Mouse (Mus musculus) heart, postnatal 4 days (tissue): ENCODE measurements around the gene Tmem143. TPM values are rescaled to one million over a fixed set of nuclear protein-coding genes. Genes with fewer than 3 reads are reported as not detected.
"Not testable (repeated sequence)": the region's sequence is repeated elsewhere in the genome, so short reads cannot be mapped to it uniquely, and the experiment has no call there.

Source experiments
- DNase-seq: peaks from one replicate; pipeline ENCODE4 v3.0.0; 2021
- total RNA-seq, 2 experiments: library from RNA; stranded (reverse); gene quantifications; 2 replicates each; pipeline ENCODE4 v1.2.3; 2021

Gene Tmem143
- total RNA-seq, 2 experiments from 2014 or later, result 36.9 to 43.9 TPM

GRCm38 (mm10) chr7:45887246-45887645, 9.5 kb upstream of the Tmem143 start:
- no peak for DNase-seq

DNA sequence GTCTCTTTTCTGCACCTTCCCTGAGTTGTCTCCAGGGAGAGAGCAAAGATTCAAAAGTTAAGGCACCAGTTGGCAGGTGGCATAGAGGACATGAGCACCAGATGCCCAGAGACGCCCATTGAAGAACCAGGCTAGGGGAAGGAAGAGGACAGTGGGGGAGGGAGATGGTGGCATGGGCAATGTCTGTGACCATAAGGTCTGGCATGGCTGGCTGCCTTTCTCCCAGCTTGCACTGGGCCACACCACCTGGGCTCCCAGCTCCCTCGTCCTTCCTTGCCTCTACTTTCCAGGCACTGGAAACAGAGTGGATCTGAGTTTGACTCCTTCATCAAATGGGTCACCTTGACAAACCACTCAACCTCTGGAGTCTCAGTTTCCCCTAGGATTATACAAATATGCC, 4.1 kb upstream of the Tmem143 start:
- DNase-seq, result no peak

GRCm38 (mm10) chr7:45895931-45896516, 717 bp upstream of the Tmem143 start:
- DNase-seq, result no peak

DNA sequence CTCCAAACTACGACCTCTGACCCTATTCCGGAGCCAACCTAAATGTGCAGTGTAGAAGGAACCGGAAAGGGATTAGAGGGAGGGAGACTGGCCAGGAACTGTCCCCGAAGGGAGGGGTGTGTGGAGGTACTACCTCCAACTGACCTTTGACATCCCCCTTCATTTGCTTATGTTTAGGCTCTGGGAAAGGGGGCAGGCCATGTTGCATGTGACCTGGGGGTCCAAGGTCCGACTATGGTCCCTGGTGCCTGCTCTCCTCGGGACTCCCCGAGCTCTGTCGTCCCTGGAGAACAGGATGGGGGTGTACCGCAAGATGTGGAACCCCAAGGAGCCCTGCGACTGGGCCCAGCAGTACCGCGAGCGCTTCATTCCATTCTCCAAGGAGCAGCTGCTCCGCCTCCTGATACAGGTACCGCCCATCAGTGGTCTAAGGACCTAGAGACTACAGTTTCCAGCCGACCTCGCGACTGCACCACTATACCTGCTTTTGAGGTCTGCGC, 567 bp downstream of the Tmem143 start:
- peak; percentile 53 for DNase-seq

- not testable (repeated sequence) for DNase-seq
Measured at GRCm38 (mm10) chr7:45898125-45898524, 1.4 kb downstream of the Tmem143 start.

- peak; percentile 18 for DNase-seq
Measured at GRCm38 (mm10) chr7:45901562-45901961, 4.8 kb downstream of the Tmem143 start.

DNA sequence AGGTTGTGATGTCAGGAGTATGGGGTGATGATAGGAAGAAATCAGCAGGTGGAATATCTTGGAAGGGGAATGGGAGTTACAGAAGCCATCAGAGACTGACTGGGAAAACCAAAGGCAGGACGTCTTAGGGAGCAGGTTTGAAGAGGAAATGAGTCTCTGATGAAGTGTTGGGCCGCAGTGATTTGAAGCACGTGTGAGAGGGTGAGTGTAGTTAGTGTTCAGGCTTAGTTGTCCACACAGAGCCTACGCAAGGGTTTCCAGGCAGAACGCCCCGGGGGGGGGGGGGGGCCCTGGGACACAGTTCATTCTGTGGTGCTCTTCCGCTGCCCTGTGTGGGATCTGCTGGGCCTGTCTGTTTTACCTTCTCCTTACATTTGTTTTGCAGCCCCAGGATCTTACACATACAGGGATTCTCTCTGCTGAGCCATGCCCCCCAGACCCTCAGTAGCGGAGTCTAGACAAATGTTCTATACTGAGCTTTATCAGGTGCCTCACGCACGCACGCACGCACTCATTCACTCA, 5.8 kb downstream of the Tmem143 start:
- DNase-seq, result no peak

- no peak for DNase-seq
Measured at GRCm38 (mm10) chr7:45906622-45907021, 9.9 kb downstream of the Tmem143 start.

DNA sequence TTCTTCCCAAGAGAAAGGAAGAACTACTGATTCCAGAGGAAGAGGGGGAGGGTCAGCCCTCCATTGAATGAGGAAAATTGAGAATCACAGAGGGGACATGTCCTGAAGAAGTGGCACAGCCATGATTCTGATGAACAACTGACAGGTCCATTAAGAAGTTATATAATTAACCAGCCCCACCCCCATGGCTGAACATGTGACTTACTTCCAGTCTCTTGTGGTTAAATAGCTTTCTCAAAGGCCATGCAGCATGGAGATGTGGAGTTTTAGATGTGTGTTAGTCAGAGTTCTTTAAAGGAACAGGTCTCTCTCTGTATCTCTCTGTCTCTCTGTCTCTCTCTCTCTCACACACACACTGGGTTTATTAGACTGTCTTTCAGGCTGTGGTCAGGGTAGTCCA, 11.6 kb downstream of the Tmem143 start:
- DNase-seq, result no peak

DNA sequence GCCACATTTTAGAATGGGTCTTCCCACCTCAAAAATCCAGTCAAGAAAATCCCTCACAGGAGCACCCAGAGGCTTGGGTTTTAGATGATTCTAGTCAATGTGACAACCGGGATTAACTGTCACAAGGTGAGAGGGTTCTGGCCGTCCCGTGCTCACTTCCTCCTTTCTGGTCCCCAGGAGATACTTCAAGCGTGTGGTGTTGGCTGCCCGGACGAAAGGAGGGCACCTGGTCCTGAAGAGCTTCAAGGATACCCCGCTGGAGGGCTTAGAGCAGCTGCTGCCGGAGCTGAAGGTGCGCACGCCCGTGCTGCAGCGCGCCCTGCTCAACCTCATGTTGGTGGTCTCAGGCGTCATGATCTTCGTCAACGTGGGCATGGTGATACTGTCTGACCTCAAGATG, 12.4 kb downstream of the Tmem143 start:
- DNase-seq, result no peak

DNA sequence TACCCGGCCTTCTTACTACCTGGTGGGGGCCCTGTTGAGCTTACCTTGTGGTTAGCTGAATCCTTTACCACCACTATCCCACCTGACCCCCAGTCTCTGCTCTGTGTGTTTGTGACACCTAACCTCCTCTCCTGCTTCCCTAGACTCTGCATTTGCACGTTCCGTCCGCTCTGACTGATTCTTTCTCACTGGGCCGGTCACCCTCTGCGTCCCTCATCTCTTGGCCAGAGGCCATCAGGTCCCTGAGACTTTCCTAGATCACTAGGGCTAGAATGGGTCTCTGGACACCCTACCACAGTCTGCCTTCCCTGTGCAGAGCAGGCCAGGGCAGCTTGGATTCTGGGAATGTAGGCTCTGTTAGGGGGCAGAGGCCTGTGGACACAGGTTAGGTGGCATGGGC, 17.3 kb downstream of the Tmem143 start:
- DNase-seq, result no peak

GRCm38 (mm10) chr7:45915011-45915410, 18.3 kb downstream of the Tmem143 start:
- DNase-seq, result no peak

- DNase-seq, result peak; percentile 79
Measured at GRCm38 (mm10) chr7:45916056-45917003, 19.6 kb downstream of the Tmem143 start.

- no peak for DNase-seq
Measured at GRCm38 (mm10) chr7:45917004-45917704, 20.4 kb downstream of the Tmem143 start.

DNA sequence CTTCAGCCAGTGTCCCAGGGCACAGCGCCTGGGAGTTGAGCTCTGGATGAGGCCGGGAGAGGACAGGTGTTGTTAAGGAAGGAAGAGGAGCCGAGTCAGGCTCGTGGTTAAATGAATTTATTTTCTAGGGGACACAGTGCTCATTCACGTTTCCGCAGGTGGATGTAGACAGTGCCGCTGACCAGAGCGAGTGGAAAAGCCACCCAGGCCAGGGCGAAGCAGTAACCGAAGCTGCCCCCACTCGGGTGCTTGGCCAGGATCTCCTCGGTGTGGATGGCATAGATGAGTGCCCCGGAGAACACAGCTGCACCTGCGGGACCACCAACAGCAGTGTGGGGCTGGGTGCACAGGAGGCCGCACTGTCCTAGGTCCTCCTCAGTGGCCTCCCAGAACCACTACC, 21.2 kb downstream of the Tmem143 start:
- no peak for DNase-seq

DNA sequence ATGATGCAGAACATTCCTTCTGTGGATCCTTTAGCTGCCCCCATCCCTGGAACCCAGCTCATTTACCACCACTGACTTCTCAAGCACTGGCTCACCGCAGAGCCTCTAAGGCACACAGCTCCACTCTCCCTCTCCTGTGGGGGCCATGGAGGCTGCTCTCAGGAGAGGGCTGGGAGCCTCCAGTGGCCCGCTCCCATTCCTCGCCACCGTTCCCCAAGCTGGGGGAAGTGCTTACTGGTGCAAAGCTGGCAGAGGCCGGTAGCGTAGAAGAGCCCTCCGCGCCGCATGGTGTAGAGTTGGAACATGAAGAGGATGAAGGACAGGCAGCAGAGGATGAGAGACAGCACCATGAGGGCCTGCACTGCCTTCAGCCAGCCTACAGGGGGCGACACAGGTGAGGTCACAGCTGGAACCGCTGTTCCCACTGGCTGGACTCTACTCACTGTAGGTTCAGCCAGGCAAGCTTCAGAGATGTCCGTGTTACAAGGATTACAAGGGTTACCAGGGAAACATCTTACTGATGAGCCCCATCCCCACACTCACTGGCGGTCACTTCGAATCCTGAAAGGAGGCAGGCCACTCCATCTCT, 22.4 kb downstream of the Tmem143 start:
- DNase-seq, result peak; percentile 47

DNA sequence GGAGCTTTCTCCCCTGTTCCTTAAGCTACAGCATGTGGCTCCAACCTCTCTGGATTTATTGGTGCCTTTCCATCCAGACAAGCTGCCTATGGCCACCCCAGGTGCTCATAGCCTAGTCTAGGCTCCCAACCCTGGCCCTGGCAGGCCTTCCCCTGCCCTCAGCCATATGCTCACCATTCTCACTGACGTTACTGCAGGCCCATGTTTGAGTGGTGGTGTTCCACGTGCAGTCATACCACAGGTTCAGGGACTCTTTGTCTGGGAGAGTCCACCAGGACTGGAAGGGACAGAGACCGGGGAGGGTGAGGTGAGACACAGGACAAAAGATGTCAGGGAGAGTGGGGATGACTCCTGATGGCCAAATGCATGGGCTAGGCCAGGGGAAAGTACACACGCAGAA, 23.0 kb downstream of the Tmem143 start:
- no peak for DNase-seq

DNA sequence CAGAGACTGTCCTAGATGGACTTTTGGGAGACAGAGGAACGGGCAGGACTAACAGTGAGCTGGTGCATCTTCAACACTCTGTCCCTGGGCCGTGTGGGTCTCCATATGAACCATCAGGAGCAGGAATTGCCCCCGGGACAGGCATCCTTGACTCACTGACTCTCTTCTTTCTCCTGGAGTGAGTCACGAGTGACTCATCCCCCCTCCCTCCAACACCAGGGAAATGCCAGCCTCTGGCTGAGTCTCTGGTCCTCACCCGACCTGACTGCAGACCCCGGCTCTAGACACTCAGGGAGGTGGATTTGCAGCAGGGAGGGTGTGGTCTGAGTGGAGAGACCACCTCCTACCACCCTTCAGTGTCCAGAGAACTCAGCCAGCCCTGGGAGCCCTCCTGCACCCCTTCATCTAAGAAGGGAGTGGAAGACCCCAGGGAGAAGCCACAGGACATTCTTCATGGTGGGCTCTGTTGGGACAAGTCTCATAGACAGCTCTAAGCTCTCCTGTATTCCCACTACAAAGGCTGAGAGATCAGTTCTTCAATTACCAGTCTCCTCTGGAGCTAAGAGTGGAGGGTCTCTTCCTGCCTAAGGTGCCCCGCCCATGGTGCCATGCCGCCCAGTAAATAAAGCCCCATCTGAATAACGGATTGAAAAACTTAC, 24.0 kb downstream of the Tmem143 start:
- DNase-seq, result peak; percentile 36

GRCm38 (mm10) chr7:45921242-45921621, 24.5 kb downstream of the Tmem143 start, which contains the start of gene Emp3:
Gene Emp3 (minus strand): TSS chr7:45921404.
- DNase-seq, result peak; percentile 64

DNA sequence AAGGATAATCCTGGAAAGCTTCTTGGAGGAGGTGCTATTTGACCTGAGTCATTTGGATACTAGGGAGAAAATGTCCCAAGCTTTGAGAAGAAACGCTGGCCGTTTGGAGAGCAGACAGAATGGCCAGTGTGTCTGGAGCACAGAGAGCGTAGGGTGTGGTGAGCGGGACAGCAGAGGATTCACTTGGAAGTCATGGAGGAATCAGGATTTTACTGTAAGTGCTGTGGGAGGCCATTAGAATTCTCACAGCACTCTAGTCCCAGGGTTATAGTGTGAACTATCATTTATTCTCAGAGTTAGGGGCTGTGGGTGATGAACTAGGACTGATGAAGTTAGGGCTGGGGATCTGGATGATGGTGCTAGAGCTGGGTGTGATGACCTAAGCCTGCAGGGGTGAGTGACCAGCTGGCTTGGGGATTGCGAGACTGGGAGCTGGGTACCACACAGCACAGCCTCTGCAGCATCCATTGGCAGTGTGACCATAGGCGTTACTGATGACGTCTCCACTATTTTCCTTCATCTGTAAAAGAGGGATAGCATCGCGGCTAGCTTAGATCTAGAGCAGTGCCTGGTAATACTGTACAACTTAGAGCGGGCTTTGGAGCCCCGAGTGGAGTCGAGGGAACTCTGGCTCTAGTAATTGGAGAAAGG, 25.3 kb downstream of the Tmem143 start:
- no peak for DNase-seq
